ENCODE assay signal across 8 mouse cellular contexts in genomic region chr12:37450366-37451156, GRCm38 (mm10).
DNase-seq lines count a peak whose midpoint lies in the region; ATAC-seq and TF ChIP-seq lines count a peak whose summit lies in the region.

No protein-coding gene starts in this region.

- no peak overlapping the region for H3K4me2 ChIP-seq in heart, postnatal 0 days (ENCODE audit: low read depth, low read length)
- H3K4me2 ChIP-seq in midbrain, embryonic 12.5 days (replicated peaks) = no peak overlapping the region

- no peak overlapping the region for H3K4me3 ChIP-seq in heart, postnatal 0 days (ENCODE audit: low read depth, low read length)
- H3K4me3 ChIP-seq in heart, embryonic 10.5 days = no peak overlapping the region
- no peak overlapping the region for H3K4me3 ChIP-seq in cortical plate, adult 2 months (ENCODE audit: insufficient read depth, low read length)
- H3K4me3 ChIP-seq in midbrain, embryonic 12.5 days = no peak overlapping the region

- 10% methylated on average over 6 of the region's 6 CpGs for WGBS in heart, postnatal 0 days
- WGBS in heart, embryonic 10.5 days = 13% methylated on average over 6 of the region's 6 CpGs
- WGBS in midbrain, embryonic 12.5 days = 18% methylated on average over 6 of the region's 6 CpGs

- POLR2A ChIA-PET in Patski (lab: Charles Lee) = interaction anchor here (0.7 kb wide), 1 partner anchor 548 kb away, joined by 5 read pairs; no protein-coding TSS in a partner anchor

- no peak overlapping the region for H3K9ac ChIP-seq in heart, postnatal 0 days (replicated peaks; ENCODE audit: low read depth, low read length)
- no peak overlapping the region for H3K9ac ChIP-seq in midbrain, embryonic 12.5 days (replicated peaks)

- DNase-seq in heart, postnatal 0 days (ENCODE audit: low spot score) = peak; percentile 19
- no peak for DNase-seq in heart, embryonic 10.5 days (ENCODE audit: low spot score)
- no peak for DNase-seq in Patski (ENCODE audit: low read depth, low spot score)
- peak; percentile 64 for DNase-seq in heart, postnatal 4 days
- DNase-seq in left cerebral cortex, adult 11 months (ENCODE audit: low spot score) = peak; percentile 38
- DNase-seq in testis, postnatal 14 days (ENCODE audit: low spot score) = peak; percentile 13

- in situ Hi-C loops in Patski (cut with MboI; ENCODE audit: low pct_unique_long_range_greater_than_20kb) = no loop called here

- no peaks in the 10 kb centered on the region for H3K4me1 ChIP-seq in heart, postnatal 0 days (ENCODE audit: control insufficient read depth, insufficient read depth)
- no peaks in the 10 kb centered on the region for H3K4me1 ChIP-seq in heart, embryonic 10.5 days
- H3K4me1 ChIP-seq in cortical plate, adult 2 months (ENCODE audit: control insufficient read depth, insufficient read depth, low read length) = no peaks in the 10 kb centered on the region
- no peaks in the 10 kb centered on the region for H3K4me1 ChIP-seq in midbrain, embryonic 12.5 days

- CTCF ChIA-PET in Patski (lab: Charles Lee) = no interaction called here

- no peaks in the 10 kb centered on the region for H3K36me3 ChIP-seq in heart, postnatal 0 days (replicated peaks; ENCODE audit: control insufficient read depth, insufficient read depth, low read length)
- H3K36me3 ChIP-seq in heart, embryonic 10.5 days = no peaks in the 10 kb centered on the region
- no peaks in the 10 kb centered on the region for H3K36me3 ChIP-seq in midbrain, embryonic 12.5 days

- no peaks in the 10 kb centered on the region for H3K9me3 ChIP-seq in heart, postnatal 0 days (replicated peaks; ENCODE audit: control insufficient read depth, low read length)
- H3K9me3 ChIP-seq in heart, embryonic 10.5 days = no peaks in the 10 kb centered on the region
- H3K9me3 ChIP-seq in midbrain, embryonic 12.5 days = no peaks in the 10 kb centered on the region

- peak; percentile 85 for TF ChIP-seq CTCF in heart, postnatal 0 days (IDR thresholded peaks at IDR 0.05; ENCODE audit: low read depth)
- peak; percentile 59 for TF ChIP-seq CTCF in Patski (IDR thresholded peaks at IDR 0.05)
- peak; percentile 68 for TF ChIP-seq CTCF in cortical plate, adult 2 months (IDR thresholded peaks at IDR 0.05; ENCODE audit: extremely low read depth, insufficient read depth, low read length)

- H3K27me3 ChIP-seq in heart, postnatal 0 days (ENCODE audit: control insufficient read depth, insufficient read depth, low read length) = no peaks in the 10 kb centered on the region
- H3K27me3 ChIP-seq in heart, embryonic 10.5 days (ENCODE audit: insufficient read depth, poor library complexity, severe bottlenecking) = no peaks in the 10 kb centered on the region
- H3K27me3 ChIP-seq in Patski = peaks cover 27% of the 10 kb centered on the region
- no peaks in the 10 kb centered on the region for H3K27me3 ChIP-seq in midbrain, embryonic 12.5 days

- no peak for TF ChIP-seq EP300 in heart, postnatal 0 days (IDR thresholded peaks at IDR 0.05; ENCODE audit: low read depth)

- H3K27ac ChIP-seq in heart, postnatal 0 days (ENCODE audit: low read depth) = no peak overlapping the region
- H3K27ac ChIP-seq in heart, embryonic 10.5 days = no peak overlapping the region
- no peak overlapping the region for H3K27ac ChIP-seq in cortical plate, adult 2 months (ENCODE audit: insufficient read depth, low read length)
- no peak overlapping the region for H3K27ac ChIP-seq in midbrain, embryonic 12.5 days (replicated peaks)

- TF ChIP-seq POLR2A in cortical plate, adult 2 months (IDR thresholded peaks at IDR 0.05; ENCODE audit: extremely low read depth, insufficient read depth, low read length) = no peak

- no peak for ATAC-seq in heart, postnatal 0 days (ENCODE audit: insufficient read depth, low read depth)
- ATAC-seq in Patski = peak; percentile 54
- peak; percentile 78; the same call in 1 of the 2 replicates for ATAC-seq in midbrain, embryonic 12.5 days (ENCODE audit: low FRiP score, low read depth)

Comparison
In these comparisons a context has a peak if more than half of its experiments do, and no peak if none do; other contexts are left out.
1. DNase-seq: peak in heart, postnatal 0 days (single experiment), heart, postnatal 4 days (single experiment), left cerebral cortex, adult 11 months (single experiment) and testis, postnatal 14 days (single experiment); none in heart, embryonic 10.5 days (single experiment) and Patski (single experiment).
2. Peak in every context shown above with its lines, with median percentiles within 50 percentile points of each other: CTCF ChIP-seq.